In the genomic region with DNA sequence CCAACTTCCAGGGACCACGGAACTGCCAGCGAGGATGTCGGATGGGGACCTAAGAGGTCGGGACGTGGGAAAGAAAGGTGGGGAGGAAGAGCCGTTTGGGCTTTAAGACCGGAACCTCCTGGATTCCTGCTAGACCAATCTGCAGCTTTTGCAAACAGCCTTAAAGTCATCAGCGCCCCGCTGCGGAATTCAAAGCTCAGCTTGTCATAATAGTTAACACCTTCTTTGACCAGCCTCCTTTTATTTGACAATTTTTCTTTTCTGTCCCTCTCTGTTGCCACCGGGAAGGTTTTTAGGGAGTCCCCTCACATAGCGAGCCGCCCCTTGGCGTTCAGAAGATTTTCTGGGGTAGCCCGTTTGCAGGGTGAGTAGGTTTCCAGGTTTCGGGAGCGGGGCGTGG, we compare ENCODE assay signal across 8 mouse cellular contexts. TPM values are rescaled to one million over a fixed set of nuclear protein-coding genes. Genes with fewer than 3 reads are reported as not detected.
DNase-seq lines count a peak whose midpoint lies in the region; ATAC-seq and TF ChIP-seq lines count a peak whose summit lies in the region.

Has3 (plus strand) TSS at position 192 of the 400 bp plus-strand sequence.

- peak within 1 kb of the TSS; percentile 55 for H3K4me3 ChIP-seq in lung, embryonic 14.5 days (ENCODE audit: low read depth, low read length)
- H3K4me3 ChIP-seq in embryonic facial prominence, embryonic 14.5 days (ENCODE audit: low read depth, low read length) = peak within 1 kb of the TSS; percentile 63
- peak within 1 kb of the TSS; percentile 68 for H3K4me3 ChIP-seq in hindbrain, embryonic 13.5 days
- H3K4me3 ChIP-seq in liver, embryonic 16.5 days (ENCODE audit: low read depth, low read length) = peak within 1 kb of the TSS; percentile 51
- H3K4me3 ChIP-seq in stomach, embryonic 15.5 days (replicated peaks) = peak within 1 kb of the TSS; percentile 57

- H3K9me3 ChIP-seq in lung, embryonic 14.5 days (ENCODE audit: low read depth, low read length) = no peaks in the 10 kb centered on the region
- H3K9me3 ChIP-seq in embryonic facial prominence, embryonic 14.5 days (ENCODE audit: control insufficient read depth, low read length) = no peaks in the 10 kb centered on the region
- no peaks in the 10 kb centered on the region for H3K9me3 ChIP-seq in hindbrain, embryonic 13.5 days
- H3K9me3 ChIP-seq in liver, embryonic 16.5 days (replicated peaks; ENCODE audit: control insufficient read depth, low read length) = no peaks in the 10 kb centered on the region
- H3K9me3 ChIP-seq in stomach, embryonic 15.5 days = no peaks in the 10 kb centered on the region

- peaks cover 13% of the 10 kb centered on the region for H3K4me1 ChIP-seq in lung, embryonic 14.5 days (ENCODE audit: insufficient read depth)
- peaks cover 32% of the 10 kb centered on the region for H3K4me1 ChIP-seq in embryonic facial prominence, embryonic 14.5 days (ENCODE audit: control insufficient read depth, insufficient read depth, low read length)
- H3K4me1 ChIP-seq in hindbrain, embryonic 13.5 days (replicated peaks) = peaks cover 35% of the 10 kb centered on the region
- H3K4me1 ChIP-seq in liver, embryonic 16.5 days (ENCODE audit: control insufficient read depth, low read depth, low read length) = peaks cover 3% of the 10 kb centered on the region
- peaks cover 22% of the 10 kb centered on the region for H3K4me1 ChIP-seq in stomach, embryonic 15.5 days

- TF ChIP-seq CTCF in lung, embryonic 14.5 days (IDR thresholded peaks at IDR 0.05; ENCODE audit: low read depth) = no peak

- no peak within 1 kb of the TSS for H3K27ac ChIP-seq in lung, embryonic 14.5 days (ENCODE audit: low read depth)
- 0 out of 2 replicates have a peak within 1 kb of the TSS, but pooled peaks have one; percentile 5 for H3K27ac ChIP-seq in embryonic facial prominence, embryonic 14.5 days (replicated peaks; ENCODE audit: low read depth, low read length)
- H3K27ac ChIP-seq in hindbrain, embryonic 13.5 days = peak within 1 kb of the TSS; percentile 71
- no peak within 1 kb of the TSS for H3K27ac ChIP-seq in liver, embryonic 16.5 days (ENCODE audit: low read length)
- no peak within 1 kb of the TSS for H3K27ac ChIP-seq in stomach, embryonic 15.5 days

- under 1% methylated on average over 18 of the region's 18 CpGs for WGBS in lung, embryonic 14.5 days
- WGBS in embryonic facial prominence, embryonic 14.5 days = under 1% methylated on average over 18 of the region's 18 CpGs
- WGBS in hindbrain, embryonic 13.5 days = under 1% methylated on average over 18 of the region's 18 CpGs
- WGBS in liver, embryonic 16.5 days (ENCODE audit: insufficient replicate concordance) = 3% methylated on average over 18 of the region's 18 CpGs
- 2% methylated on average over 18 of the region's 18 CpGs for whole genome bisulfite sequencing in stomach, embryonic 15.5 days

- peak within 1 kb of the TSS; percentile 57 for H3K9ac ChIP-seq in lung, embryonic 14.5 days
- peak within 1 kb of the TSS; percentile 65 for H3K9ac ChIP-seq in embryonic facial prominence, embryonic 14.5 days (ENCODE audit: low read depth, low read length)
- H3K9ac ChIP-seq in hindbrain, embryonic 13.5 days = peak within 1 kb of the TSS; percentile 83
- peak within 1 kb of the TSS; percentile 5; the same call in 1 of the 2 replicates for H3K9ac ChIP-seq in liver, embryonic 16.5 days (ENCODE audit: low read depth, low read length)
- peak within 1 kb of the TSS; percentile 39 for H3K9ac ChIP-seq in stomach, embryonic 15.5 days

- peak within 1 kb of the TSS; percentile 99 for H3K4me2 ChIP-seq in lung, embryonic 14.5 days
- peak within 1 kb of the TSS; percentile 100 for H3K4me2 ChIP-seq in embryonic facial prominence, embryonic 14.5 days (ENCODE audit: low read depth, low read length)
- H3K4me2 ChIP-seq in hindbrain, embryonic 13.5 days = peak within 1 kb of the TSS; percentile 96
- H3K4me2 ChIP-seq in liver, embryonic 16.5 days (ENCODE audit: low read depth, low read length) = peak within 1 kb of the TSS; percentile 70
- H3K4me2 ChIP-seq in stomach, embryonic 15.5 days = peak within 1 kb of the TSS; percentile 100

- peaks cover 39% of the 10 kb centered on the region for H3K27me3 ChIP-seq in lung, embryonic 14.5 days (ENCODE audit: insufficient read depth, low read length)
- H3K27me3 ChIP-seq in embryonic facial prominence, embryonic 14.5 days (replicated peaks; ENCODE audit: control insufficient read depth, insufficient read depth, low read length) = peaks cover 41% of the 10 kb centered on the region
- H3K27me3 ChIP-seq in hindbrain, embryonic 13.5 days = peaks cover 64% of the 10 kb centered on the region
- peaks cover 54% of the 10 kb centered on the region for H3K27me3 ChIP-seq in liver, embryonic 16.5 days (ENCODE audit: control insufficient read depth, insufficient read depth, low read depth, low read length)
- peaks cover 13% of the 10 kb centered on the region; the same call in 1 of the 2 replicates for H3K27me3 ChIP-seq in stomach, embryonic 15.5 days (replicated peaks)

- ATAC-seq in lung, embryonic 14.5 days (ENCODE audit: insufficient read depth) = no peak
- ATAC-seq in embryonic facial prominence, embryonic 14.5 days (ENCODE audit: low read depth) = no peak
- ATAC-seq in hindbrain, embryonic 13.5 days (ENCODE audit: low FRiP score) = no peak
- ATAC-seq in liver, embryonic 16.5 days (ENCODE audit: low read depth) = no peak
- no peak for ATAC-seq in stomach, embryonic 15.5 days (ENCODE audit: insufficient read depth, low FRiP score, low read depth)

- peaks cover 5% of the 10 kb centered on the region for H3K36me3 ChIP-seq in lung, embryonic 14.5 days (ENCODE audit: insufficient read depth)
- peaks cover 10% of the 10 kb centered on the region; the same call in 1 of the 2 replicates for H3K36me3 ChIP-seq in embryonic facial prominence, embryonic 14.5 days (ENCODE audit: control insufficient read depth, insufficient read depth, low read length)
- peaks cover 12% of the 10 kb centered on the region for H3K36me3 ChIP-seq in hindbrain, embryonic 13.5 days
- no peaks in the 10 kb centered on the region for H3K36me3 ChIP-seq in liver, embryonic 16.5 days (ENCODE audit: control insufficient read depth, insufficient read depth)
- H3K36me3 ChIP-seq in stomach, embryonic 15.5 days = peaks cover 6% of the 10 kb centered on the region; the same call in 1 of the 2 replicates

- DNase-seq in lung, embryonic 14.5 days = peak; percentile 66
- DNase-seq in lung, adult 18-20 months = no peak
- peak; percentile 59 for DNase-seq in embryonic facial prominence, embryonic 14.5 days (ENCODE audit: low spot score)
- DNase-seq in adrenal gland, postnatal 4 days (ENCODE audit: low spot score in 2 of 2) = no peak
- DNase-seq in thymus, postnatal 14 days = no peak

RNA-seq across cellular contexts. Expression of gene Has3, which starts in this region (rescaled TPM):
- 0.28 and 0.39 TPM in 2 replicates for polyA plus RNA-seq in lung, embryonic 14.5 days (2014; fragmentation: Nextera tagmentation; extraction: Ambion mirVana)
- 0.70 and 0.77 TPM in 2 replicates for polyA plus RNA-seq in embryonic facial prominence, embryonic 14.5 days (2014; fragmentation: Nextera tagmentation; extraction: Ambion mirVana)
- 0.53 and 0.88 TPM in 2 replicates for polyA plus RNA-seq in hindbrain, embryonic 13.5 days (2015; fragmentation: Nextera tagmentation; extraction: Ambion mirVana)
- polyA plus RNA-seq in liver, embryonic 16.5 days (2015; fragmentation: Nextera tagmentation; extraction: Ambion mirVana) = 0.02 and 0.04 TPM in 2 replicates
- 0.23 and 0.62 TPM in 2 replicates for polyA plus RNA-seq in stomach, embryonic 15.5 days (2015; fragmentation: Nextera tagmentation; extraction: Ambion mirVana)
- 1 to 10 TPM; 1.1 to 1.3 TPM for total RNA-seq in adrenal gland, postnatal 4 days (2021)

Comparison
In these comparisons a context has a peak if more than half of its experiments do, and no peak if none do; other contexts are left out.
1. Peak in DNase-seq, H3K4me3 ChIP-seq, H3K9ac ChIP-seq and H3K4me2 ChIP-seq in lung, embryonic 14.5 days; RNA of the gene not detected or under 1 TPM.
2. Peak in DNase-seq, H3K4me3 ChIP-seq, H3K27ac ChIP-seq, H3K9ac ChIP-seq and H3K4me2 ChIP-seq in embryonic facial prominence, embryonic 14.5 days; RNA of the gene not detected or under 1 TPM.
3. H3K9ac ChIP-seq: peak in every context shown above with its lines; median percentile 83 in hindbrain, embryonic 13.5 days; 65 in embryonic facial prominence, embryonic 14.5 days; 57 in lung, embryonic 14.5 days; 39 in stomach, embryonic 15.5 days; 5 in liver, embryonic 16.5 days.